Mouse (Mus musculus) adrenal gland, adult 18-20 months (tissue): ENCODE results near the gene Gigyf1. TPM values are rescaled to one million over a fixed set of nuclear protein-coding genes. Genes with fewer than 3 reads are reported as not detected.
A peak's percentile ranks its signal among the peaks of the same experiment; 100 is the strongest.

ENCODE experiments used
- DNase-seq, 2 experiments: peaks; one replicate each; pipeline ENCODE4 v3.0.0; 2021 to 2022; ENCODE audit warnings: low spot score in 2 of 2
- total RNA-seq, 2 experiments: library from RNA; stranded (reverse); gene quantifications; 1 replicate in 1 of 2; 2 replicates in 1 of 2; pipeline ENCODE4 v1.2.3; 2021

Gene Gigyf1
- total RNA-seq, 2 experiments from 2014 or later = 27.6 to 36.4 TPM

- DNase-seq = no peak
Measured at GRCm38 (mm10) chr5:137513951-137514721, 4.2 kb upstream of the Gigyf1 start.

GRCm38 (mm10) chr5:137514811-137515210, 3.5 kb upstream of the Gigyf1 start:
- DNase-seq = no peak

DNA sequence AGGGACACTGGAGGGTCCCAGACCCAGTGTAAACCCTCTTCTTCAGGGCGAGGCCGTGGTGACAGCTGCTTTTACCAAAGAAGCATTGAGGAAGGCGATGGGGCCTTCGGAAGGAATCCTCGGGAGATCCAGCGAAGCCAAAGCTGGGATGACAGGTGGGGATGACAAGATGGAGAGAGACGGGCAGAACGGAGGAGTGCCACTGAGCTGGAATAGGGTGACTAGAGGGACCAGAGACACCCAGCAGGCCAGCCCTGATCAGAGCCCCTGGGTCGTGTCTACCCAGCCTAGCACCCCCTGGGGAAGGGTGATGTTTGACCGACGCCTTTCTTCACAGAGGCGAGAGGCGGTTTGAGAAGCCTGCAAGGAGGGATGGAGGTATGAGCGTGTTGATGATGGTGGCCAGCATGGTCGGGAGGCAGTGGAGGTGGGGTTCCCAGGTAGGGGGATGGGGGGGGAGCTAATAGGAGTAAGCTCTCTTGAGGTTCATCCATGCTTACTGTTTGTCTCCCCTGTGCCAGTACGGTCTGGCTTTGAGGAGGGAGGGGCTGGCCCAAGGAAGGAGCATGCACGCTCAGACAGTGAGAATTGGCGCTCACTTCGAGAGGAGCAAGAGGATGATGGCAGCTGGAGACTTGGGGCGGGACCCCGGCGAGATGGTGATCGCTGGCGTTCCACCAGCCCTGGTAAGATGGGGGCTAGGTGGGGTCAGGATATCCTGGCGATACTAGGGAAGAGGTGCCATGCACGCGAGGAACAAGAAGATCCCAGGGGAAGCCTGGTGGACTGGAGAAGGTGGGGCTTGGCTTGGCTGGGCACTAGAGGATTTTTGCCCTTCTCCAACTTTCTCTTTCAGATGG, 1.6 kb downstream of the Gigyf1 start:
- DNase-seq = no peak

GRCm38 (mm10) chr5:137521861-137522260, 3.5 kb downstream of the Gigyf1 start:
- no peak for DNase-seq

- DNase-seq = no peak
Measured at GRCm38 (mm10) chr5:137522711-137523110, 4.4 kb downstream of the Gigyf1 start.

DNA sequence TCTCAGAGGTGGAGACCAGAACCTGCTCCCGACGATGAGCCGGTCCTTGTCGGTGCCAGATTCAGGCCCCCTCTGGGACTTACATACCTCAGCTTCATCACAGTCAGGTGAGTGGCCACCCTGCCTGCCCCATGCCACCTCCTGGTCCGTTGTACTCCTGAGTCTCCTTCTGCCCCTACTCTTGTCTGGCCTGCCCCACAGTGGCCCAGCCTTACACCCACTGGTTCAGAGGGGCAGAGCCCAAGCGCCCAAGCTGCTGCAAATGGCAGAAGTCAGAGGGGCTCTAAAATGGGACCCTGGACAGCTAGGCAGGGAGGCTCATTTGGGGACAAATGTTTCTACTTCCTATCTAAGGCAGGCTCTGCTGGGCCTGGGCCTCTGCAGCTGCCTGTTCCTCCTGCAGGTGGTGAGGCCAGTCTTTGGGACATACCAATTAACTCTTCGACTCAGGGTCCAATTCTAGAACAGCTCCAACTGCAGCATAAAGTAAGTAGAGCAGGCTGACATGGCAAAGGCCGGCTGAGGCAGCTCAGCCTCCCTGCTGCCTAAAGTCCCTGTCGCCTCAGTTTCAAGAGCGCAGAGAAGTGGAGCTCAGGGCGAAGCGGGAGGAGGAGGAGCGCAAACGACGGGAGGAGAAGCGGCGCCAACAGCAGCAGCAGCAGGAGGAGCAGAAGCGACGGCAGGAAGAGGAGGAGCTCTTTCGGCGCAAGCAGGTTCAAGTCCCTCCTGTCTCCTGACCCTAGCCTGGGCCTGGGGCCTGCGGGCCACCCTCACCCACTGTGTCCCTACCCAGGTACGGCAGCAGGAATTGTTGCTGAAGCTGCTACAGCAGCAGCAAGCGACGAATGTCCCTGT, 5.3 kb downstream of the Gigyf1 start:
- DNase-seq = no peak

GRCm38 (mm10) chr5:137524251-137524515, 5.8 kb downstream of the Gigyf1 start:
- no peak for DNase-seq

GRCm38 (mm10) chr5:137524671-137525070, 6.3 kb downstream of the Gigyf1 start:
- no peak for DNase-seq

- no peak for DNase-seq
Measured at GRCm38 (mm10) chr5:137525511-137525910, 7.2 kb downstream of the Gigyf1 start.

GRCm38 (mm10) chr5:137526192-137526936, 8.0 kb downstream of the Gigyf1 start:
- DNase-seq = no peak

DNA sequence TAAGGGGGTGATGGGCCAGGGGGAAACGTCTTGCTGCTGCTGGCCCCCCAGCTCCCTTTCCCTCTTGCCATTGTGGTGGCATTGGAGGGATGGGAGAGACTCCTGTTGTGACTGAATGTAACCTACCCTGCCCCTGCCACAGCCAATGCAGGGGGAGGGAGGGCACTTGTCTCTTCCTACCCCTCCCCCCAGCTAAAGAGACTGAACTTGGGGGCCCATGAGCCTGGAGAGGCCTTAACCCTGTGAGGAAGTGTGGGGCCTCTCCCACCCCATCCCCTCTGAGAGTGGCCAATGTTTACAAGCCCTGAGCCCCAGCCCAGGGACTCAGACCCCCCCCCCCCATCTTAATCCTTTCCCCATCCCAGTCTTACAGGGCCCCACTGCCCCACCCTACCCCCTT, 9.1 kb downstream of the Gigyf1 start:
- no peak for DNase-seq

GRCm38 (mm10) chr5:137528247-137528968, 10.1 kb downstream of the Gigyf1 start:
- DNase-seq = no peak

- DNase-seq = no peak
Measured at GRCm38 (mm10) chr5:137529221-137529995, 11.1 kb downstream of the Gigyf1 start.

DNA sequence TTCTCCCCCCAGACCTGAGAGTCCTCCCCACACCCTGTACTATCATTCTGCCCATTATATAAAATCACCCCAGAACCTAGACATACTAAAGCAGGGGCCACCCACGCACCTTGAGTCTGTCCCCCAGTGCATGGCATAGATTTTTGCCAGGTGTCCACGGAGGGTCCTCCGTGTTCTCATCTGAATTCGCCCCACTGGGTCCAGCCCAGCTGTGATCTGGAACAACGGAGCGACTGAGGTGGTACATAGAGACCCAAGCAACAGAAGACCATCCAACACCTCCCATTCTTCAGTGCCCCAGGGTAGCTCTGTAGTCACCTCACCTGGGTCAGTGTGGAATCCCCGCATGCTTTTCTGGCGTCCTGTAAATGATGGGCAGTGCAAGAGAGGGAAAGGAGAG, 11.7 kb downstream of the Gigyf1 start:
- no peak for DNase-seq

- peak; percentile 47 to 67 for DNase-seq
Measured at GRCm38 (mm10) chr5:137530588-137531413, 12.5 kb downstream of the Gigyf1 start.

DNA sequence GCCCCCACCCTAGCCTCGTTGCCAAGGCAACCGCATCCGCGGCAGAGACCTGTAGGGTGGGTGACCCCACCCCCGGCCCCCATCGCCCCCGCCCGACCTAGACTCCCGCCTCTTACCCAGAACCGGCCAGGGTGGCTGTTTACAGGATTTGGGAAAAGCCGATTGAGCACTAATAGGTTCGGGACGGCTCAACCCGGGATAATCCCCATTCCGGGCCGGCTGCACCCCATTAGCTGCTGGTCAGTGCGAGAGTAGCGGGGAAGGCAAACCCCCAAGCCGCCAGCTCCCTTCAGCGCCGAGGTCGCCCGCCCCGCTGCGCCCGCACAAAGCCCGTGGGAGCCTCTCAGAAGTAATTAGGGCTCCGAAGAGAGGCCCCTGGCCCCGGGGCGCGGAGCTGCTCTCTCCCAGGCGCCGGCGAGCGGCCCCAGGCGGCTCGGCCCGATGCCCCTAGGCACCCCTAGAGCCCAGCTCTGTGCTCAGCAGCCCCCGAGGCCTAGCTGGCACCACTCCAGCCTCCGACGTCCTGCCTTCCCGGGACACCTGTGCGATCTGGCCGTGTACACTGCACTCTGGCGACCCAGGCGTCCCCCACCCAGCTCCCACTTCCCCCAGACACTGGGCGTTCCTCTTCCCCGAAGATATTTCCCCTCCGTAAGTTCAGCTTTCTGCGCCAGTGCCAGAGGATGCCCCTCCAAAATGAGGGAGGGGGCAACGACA, 13.2 kb downstream of the Gigyf1 start:
- peak; percentile 62 to 66 for DNase-seq

DNA sequence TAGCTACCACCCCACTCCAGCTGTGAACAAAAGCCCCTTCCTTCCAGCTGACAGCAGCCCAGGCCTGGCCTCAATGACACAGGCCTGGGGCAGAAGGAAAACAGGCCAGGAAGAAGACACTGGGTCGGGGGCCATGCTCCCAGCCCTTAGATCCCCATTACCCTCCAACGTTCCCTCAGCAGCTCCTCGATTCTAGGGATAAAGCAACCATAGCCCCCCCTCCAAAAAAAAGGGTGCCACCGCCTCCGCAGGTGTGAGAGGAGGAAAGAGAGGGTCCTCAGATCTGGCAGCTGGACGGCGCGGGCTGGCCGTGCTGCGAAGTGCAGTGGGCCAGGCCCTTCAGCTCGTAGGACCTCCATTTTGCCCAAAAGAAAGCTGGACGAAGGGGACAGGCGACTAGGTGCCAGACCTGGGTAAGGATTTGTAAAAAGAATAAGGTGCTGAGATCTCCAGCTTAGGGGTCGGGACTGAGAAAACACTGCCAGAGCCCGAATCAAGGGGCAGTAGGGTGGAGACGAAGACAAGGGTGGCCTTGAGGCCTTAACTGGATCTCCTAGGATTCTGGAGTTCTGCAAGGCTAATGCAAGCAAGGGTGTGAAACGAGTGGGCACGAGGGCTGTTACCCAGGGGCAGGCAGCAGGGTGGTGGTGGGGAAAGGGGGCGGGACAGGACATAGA, 13.9 kb downstream of the Gigyf1 start:
- no peak for DNase-seq
